Mouse (Mus musculus) kidney, adult 8-10 months (tissue): ENCODE data around the gene Trim46.

Source experiments
- DNase-seq, 2 experiments: peaks; one replicate each; pipeline ENCODE4 v3.0.0; 2022

Gene Trim46

DNA sequence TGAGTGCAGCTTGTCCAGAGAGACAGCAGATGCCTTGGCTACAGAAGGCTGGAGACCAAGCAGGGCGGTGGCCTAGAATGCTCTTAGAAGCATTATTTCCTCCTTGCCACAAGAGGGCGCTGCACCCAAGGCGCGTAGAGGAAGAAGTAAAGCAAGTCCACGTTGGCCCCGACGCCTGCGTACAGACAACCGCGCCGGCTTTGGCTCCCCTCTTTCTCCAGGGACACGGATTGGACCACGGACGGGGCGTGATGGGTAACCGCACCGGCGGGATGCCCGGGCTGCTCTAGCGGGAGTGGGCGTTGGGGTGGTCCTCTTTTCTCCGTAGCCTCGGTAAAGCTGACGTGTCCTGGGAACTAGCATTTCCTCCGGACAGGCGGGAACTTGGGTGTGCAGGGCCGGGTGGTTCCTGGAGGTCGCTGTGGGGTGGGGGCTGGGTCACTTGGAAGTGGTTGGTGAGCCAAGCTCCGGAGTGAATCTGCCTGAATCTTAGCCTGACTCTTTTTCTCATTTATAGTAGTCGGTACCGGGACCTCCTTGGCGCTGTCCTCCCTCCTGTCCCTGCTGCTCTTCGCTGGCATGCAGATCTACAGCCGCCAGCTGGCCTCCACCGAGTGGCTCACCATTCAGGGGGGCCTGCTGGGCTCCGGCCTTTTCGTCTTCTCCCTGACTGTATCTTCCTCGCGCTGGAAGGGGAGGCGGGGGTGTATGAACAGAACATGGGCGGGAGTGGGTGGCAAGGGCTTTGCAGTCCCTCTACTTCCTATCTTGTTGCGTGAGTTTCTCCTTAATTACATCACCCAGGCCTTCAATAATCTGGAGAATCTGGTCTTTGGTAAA is at the start of gene Trim46:
Gene Trim46, minus strand, starts transcription at position 49 of the 840 bp plus-strand sequence.
- DNase-seq = peak; percentile 89

GRCm38 (mm10) chr3:89295685-89296230 is 49.6 kb upstream of the Trim46 start:
- DNase-seq = no peak

DNA sequence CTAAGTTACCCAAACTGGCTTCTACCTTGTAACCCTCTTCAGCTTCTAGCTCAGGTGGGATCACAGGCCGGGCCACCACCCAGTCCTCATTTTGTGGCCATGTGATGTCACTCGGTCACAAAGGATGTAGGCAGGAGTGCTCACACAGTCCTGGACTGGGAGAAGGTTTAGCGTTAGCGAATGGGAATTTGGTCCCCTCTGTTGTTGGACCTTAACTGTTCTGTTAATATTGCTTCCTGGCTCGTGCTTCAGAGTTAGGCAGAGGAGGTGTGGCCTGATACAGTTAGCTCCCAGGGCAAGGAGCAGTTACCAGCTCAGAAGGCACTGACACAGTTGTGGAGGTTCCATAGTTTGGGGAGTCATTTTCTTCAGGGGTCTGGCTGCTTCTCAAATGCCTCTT is 48.1 kb upstream of the Trim46 start:
- peak; percentile 66 to 73 for DNase-seq

- peak; percentile 66 to 74 for DNase-seq
These were observed 47.3 kb upstream of the Trim46 start for GRCm38 (mm10) chr3:89293247-89293918.

GRCm38 (mm10) chr3:89292303-89292702 is 46.2 kb upstream of the Trim46 start:
- no peak for DNase-seq

DNA sequence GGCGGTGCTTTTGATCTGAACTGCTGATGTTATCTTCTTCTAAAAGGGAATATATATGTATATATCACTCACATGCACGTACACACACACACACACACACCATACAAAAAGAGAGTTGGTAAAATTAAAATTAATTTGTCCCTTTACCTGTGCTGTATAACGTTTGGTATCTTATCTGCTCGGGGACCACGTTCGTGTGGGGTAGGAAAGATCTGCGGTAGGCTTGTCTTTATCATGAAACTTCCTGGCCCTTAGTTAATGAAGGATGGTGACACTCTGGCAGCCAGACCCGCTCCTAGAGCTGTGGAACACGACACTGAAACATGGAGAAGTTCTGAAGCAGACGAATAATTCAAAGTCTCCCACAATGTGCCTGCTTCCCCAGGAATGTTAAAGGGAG is 45.8 kb upstream of the Trim46 start:
- DNase-seq = no peak

GRCm38 (mm10) chr3:89288503-89288928 is 42.4 kb upstream of the Trim46 start:
- peak in 1 of 2 experiments; percentile 57 for DNase-seq

- DNase-seq = no peak
These were observed 41.2 kb upstream of the Trim46 start for GRCm38 (mm10) chr3:89287286-89287685.

GRCm38 (mm10) chr3:89285526-89285925 is 39.4 kb upstream of the Trim46 start:
- no peak for DNase-seq

- DNase-seq = no peak
These were observed 38.2 kb upstream of the Trim46 start for GRCm38 (mm10) chr3:89284261-89284660.

DNA sequence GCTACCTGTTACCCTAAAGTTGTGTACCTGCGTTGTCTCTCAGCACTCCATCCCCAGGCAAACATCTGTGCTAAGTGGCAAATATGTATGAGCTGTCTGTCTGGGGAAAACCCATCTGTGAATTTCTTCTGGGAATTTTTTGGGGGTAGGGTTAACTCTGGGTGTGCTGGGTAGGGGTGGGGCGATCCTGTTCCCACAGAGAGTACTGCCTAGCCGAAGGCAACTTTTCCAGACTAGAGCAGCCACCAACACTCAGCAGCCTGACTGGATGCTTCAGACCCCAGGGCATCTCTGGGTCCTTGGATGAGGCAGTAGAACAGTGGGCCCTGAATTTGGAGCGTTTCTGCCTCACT is 36.2 kb upstream of the Trim46 start:
- no peak for DNase-seq

DNA sequence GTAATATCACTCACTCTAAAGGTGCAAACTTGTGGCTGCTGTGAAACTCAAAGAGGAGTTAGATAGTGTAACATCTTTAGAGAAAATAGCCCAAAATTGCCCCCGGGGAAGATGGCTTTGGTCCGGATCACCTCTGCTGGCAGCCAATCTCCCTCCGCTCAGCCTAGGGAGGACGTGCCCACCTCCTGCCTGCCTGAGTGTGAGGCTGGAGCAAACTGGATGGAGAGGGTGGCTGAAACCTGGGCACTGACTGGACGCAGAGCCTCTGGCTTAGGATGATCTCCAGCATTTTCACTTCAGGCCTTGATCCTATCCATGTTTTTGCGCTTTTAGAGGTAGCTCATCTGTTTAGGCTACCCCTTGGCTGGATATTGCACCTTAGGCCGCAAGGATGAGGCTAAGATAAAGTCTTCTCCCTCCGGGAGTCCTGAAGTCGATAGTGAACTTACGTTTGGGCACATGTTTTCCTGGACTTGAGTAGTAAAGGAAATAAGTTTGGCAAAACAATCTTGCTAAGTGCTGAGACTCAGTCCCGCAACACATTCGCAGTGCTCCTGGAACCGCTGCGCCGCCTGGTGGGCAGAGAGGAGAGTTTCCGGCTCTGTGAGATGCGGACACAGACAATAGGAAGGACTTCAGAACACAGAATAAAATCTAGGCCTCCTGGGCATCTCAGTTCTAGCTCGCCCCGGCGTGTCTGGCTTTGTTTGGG is 35.6 kb upstream of the Trim46 start:
- peak; percentile 84 to 85 for DNase-seq

- DNase-seq = peak; percentile 87 to 92
These were observed 34.8 kb upstream of the Trim46 start, which contains the start of gene Efna1 for GRCm38 (mm10) chr3:89280606-89281511. Gene Efna1 (minus strand): TSS chr3:89281142.

DNA sequence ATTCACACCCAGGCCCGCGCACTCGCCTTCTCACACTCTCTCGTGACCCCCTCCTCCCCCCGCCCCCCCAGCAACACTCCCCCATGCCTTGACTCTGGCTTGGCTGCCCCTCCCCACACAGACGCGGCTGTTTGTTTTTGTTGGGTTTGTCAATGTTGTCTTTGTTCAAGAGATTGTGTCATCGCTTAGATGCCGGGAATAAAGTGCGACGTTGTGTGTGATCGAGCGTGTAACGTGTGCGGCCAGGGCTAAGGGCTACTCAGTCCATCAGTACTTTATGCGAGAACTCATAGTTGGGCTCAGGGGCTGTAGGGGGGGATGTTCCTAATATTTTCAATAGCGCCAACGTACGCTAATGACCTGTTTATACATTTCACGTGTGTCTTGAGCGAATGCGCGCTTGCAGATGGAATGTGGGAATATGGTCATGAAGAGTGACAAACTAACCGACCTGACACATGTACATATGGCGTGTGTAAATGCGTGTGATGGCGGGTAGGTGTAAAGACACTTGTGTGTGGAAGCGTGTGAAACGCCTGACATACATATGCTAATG is 34.0 kb upstream of the Trim46 start:
- peak; percentile 50 to 51 for DNase-seq

DNA sequence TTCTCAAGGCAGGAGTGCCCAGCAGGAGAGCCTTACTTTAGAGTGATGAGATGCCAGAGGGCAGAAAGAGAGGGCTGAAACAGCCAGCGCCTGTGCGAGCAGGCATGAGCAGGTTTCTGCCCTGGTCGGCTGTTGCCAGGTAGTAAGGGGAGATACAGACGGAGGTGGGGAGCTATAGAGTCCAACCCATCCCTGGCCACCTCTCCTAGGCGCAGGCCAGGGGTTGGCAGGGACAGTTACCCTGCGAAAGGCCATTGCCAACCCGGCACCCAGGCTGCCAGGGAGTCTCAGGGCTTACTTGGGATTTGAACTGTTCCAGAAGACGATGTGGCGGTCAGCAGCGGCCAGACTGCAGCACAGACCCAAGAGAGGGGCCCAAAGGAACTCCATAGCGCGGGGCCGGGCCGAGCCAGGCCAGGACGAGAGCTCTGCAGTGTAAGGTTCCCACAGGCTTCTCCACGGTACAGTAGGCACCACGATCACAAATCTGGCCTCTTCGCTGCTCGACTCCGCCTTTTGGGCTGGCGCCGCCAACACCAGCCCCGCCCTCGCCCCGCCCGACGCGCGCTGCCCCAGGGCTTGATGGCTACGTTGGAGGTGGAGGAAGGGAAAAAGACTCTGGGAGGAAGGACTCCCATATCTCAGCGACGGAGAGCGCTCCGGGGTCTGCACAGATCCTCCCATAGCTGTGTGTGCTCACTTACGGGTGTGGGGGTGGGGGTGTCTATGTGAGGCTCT is 33.2 kb upstream of the Trim46 start:
- peak; percentile 91 to 92 for DNase-seq

GRCm38 (mm10) chr3:89278643-89279042 is 32.5 kb upstream of the Trim46 start:
- DNase-seq = no peak

DNA sequence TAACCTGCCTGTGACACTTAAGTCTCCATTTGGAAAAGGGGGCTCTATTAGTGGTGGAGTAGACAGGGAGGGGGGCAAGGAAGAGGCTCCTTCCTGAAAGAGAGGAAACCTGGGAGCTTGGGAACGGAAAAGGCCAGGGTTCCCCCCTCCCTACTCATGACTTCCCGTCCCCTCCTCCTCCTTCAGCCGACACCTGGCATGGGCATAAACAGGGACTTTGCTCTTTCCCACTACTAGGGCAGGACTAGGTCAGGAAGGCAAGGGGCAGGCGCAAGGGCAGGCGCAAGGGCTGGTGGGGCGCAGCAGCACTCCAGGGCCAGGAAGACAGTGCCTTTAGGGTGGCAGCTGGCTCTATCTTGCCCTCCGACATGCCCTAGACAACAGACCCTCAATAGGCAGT is 32.0 kb upstream of the Trim46 start:
- peak; percentile 86 to 90 for DNase-seq

DNA sequence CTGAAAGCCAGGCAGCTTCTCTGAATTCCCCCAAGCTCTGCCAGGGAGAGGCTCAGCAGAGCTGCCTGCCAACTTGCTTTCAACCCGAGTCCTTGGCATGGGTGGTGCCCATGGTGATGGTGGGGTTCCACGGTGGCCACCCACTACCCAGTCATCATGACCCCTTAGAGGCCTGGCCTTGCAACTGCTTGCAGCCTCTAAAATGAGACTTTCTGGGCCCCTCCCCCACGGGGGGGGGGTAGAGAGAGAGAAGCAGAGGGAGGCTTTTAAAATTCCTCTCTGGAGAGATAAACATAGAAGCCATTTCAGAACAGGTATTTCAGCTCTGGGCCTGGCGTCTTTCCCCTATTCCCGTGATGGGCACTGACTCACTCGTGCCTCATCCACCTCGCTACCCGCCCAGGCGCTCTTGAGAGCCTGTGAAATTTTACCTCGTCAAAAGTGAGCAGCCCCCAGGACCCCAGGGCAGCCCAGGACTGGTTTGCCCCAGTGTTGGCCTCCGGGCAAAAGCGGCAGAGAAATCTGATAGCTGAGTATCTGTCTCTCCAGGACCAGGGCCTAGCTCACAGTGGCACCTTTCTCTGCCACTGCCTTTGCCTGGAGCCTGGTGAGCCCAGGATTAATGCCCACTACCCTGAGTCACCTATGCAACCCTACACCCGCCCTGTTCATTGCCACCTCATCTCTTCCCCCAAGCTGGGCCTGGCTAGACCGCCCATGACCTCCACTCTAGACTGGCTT is 31.3 kb upstream of the Trim46 start:
- DNase-seq = peak; percentile 40 to 61

DNA sequence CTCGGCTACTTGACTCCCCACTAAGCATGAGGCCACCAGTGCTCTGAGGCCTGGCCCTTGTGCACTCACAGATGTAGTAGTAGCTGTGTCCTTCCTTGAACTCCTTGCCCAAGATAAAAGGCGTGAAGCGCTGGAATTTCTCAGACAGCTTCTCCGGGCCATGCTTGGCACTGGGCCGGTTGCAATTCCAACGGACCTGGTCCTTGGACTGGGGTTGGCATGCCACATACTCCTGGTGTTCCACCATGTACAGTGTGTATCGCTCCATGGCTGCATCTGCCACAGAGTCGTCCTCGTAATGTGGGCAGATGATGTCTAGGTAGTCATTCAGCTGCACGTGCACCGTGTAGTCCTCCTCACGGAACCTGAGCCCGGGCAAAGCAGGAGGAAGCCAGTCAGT is 30.0 kb upstream of the Trim46 start:
- DNase-seq = peak in 1 of 2 experiments; percentile 48

- DNase-seq = peak; percentile 53
These were observed 25.7 kb upstream of the Trim46 start for GRCm38 (mm10) chr3:89271760-89272159.
